Comparison of ENCODE assay signal across 15 mouse cellular contexts in genomic region chr14:43249611-43250170, GRCm38 (mm10). TPM values are rescaled to one million over a fixed set of nuclear protein-coding genes. Genes with fewer than 3 reads are reported as not detected.
"Had no signal": no experiment of that assay in that cellular context is flagged by ENCODE, and none has a peak within 500 bp of the region (broad histone marks: within the 10 kb centered on the region; RNA-seq: fewer than 3 reads in every experiment).

No protein-coding gene starts in this region.

RNA-seq across cellular contexts. Expression of gene Gm8126, which starts 8.8 kb away (rescaled TPM):
- total RNA-seq: hindbrain, postnatal 0 days; layer of hippocampus, adult 18-20 months; megakaryocyte-erythroid progenitor cell, adult 5-6 weeks had no signal
- polyA plus RNA-seq: hindbrain, postnatal 0 days; intestine, embryonic 14.5 days; limb, embryonic 12.5 days; liver, embryonic 13.5 days; liver, postnatal 0 days; lung, embryonic 16.5 days; midbrain, embryonic 12.5 days; midbrain, embryonic 16.5 days; neural tube, embryonic 14.5 days; stomach, postnatal 0 days had no signal

RNA-seq across cellular contexts. Expression of gene Gm8122, which starts 14.6 kb away (rescaled TPM):
- total RNA-seq: hindbrain, postnatal 0 days; layer of hippocampus, adult 18-20 months; layer of hippocampus, postnatal 36 days; left cerebral cortex, adult 8-10 months; left cerebral cortex, postnatal 25 days; megakaryocyte-erythroid progenitor cell, adult 5-6 weeks had no signal
- polyA plus RNA-seq: hindbrain, postnatal 0 days; intestine, embryonic 14.5 days; limb, embryonic 12.5 days; liver, embryonic 13.5 days; liver, postnatal 0 days; lung, embryonic 16.5 days; midbrain, embryonic 12.5 days; midbrain, embryonic 16.5 days; neural tube, embryonic 14.5 days; stomach, postnatal 0 days had no signal

RNA-seq across cellular contexts. Expression of gene Gm9732, which starts 25.1 kb away (rescaled TPM):
- total RNA-seq: layer of hippocampus, adult 18-20 months; layer of hippocampus, postnatal 36 days; megakaryocyte-erythroid progenitor cell, adult 5-6 weeks had no signal
- polyA plus RNA-seq: intestine, embryonic 14.5 days; limb, embryonic 12.5 days; liver, embryonic 13.5 days; liver, postnatal 0 days; lung, embryonic 16.5 days; midbrain, embryonic 12.5 days; midbrain, embryonic 16.5 days; stomach, postnatal 0 days had no signal

RNA-seq across cellular contexts. Expression of gene Gm8127, which starts 43.9 kb away (rescaled TPM):
- total RNA-seq: hindbrain, postnatal 0 days; layer of hippocampus, adult 18-20 months; layer of hippocampus, postnatal 36 days; left cerebral cortex, adult 8-10 months; left cerebral cortex, postnatal 25 days; megakaryocyte-erythroid progenitor cell, adult 5-6 weeks had no signal
- polyA plus RNA-seq: hindbrain, postnatal 0 days; intestine, embryonic 14.5 days; limb, embryonic 12.5 days; liver, embryonic 13.5 days; liver, postnatal 0 days; lung, embryonic 16.5 days; midbrain, embryonic 12.5 days; midbrain, embryonic 16.5 days; neural tube, embryonic 14.5 days; stomach, postnatal 0 days had no signal
